Mouse (Mus musculus) midbrain, postnatal 0 days (tissue): ENCODE results near the gene Ell. TPM values are rescaled to one million over a fixed set of nuclear protein-coding genes. Genes with fewer than 3 reads are reported as not detected.

Source experiments
- ATAC-seq: fragments of 200-750 bp; cut with Nextera tagmentation; 2 replicates; pipeline ENCODE4 v1.8.0; 2017; ENCODE audit warnings: moderate number of reproducible peaks, mild to moderate bottlenecking, moderate TSS enrichment, moderate library complexity; ENCODE audit not compliant: low FRiP score
- DNase-seq: peaks from one replicate; pipeline ENCODE4 v3.0.0-alpha.2; 2015; ENCODE audit warnings: low spot score
- H3K27ac ChIP-seq: fragments of 300-500 bp; sonication (generic); 2 replicates; pipeline ENCODE4 v1.5.1; 2014; ENCODE audit warnings: low read depth, mild to moderate bottlenecking, low read length, mixed read lengths
- H3K27me3 ChIP-seq: fragments of 300-500 bp; sonication (generic); 2 replicates; pipeline ENCODE4 v1.6.1; 2014; ENCODE audit warnings: low read length, control low read depth, mixed read lengths; ENCODE audit not compliant: insufficient read depth
- H3K36me3 ChIP-seq: fragments of 300-500 bp; sonication (generic); 2 replicates; pipeline ENCODE4 v1.6.1; 2014; ENCODE audit warnings: low read length, control low read depth, mixed read lengths; ENCODE audit not compliant: insufficient read depth
- H3K4me1 ChIP-seq: fragments of 300-500 bp; sonication (generic); 2 replicates; pipeline ENCODE4 v1.6.1; 2014; ENCODE audit warnings: mild to moderate bottlenecking, control low read depth, antibody characterized with exemption, low read length, mixed read lengths; ENCODE audit not compliant: insufficient read depth
- H3K4me2 ChIP-seq: fragments of 300-500 bp; sonication (generic); 2 replicates; pipeline ENCODE4 v1.6.1; 2014; ENCODE audit warnings: low read depth, mild to moderate bottlenecking, low read length, mixed read lengths; ENCODE audit not compliant: poor library complexity, severe bottlenecking
- H3K4me3 ChIP-seq: fragments of 300-500 bp; sonication (generic); 2 replicates; pipeline ENCODE4 v1.5.1; 2014; ENCODE audit warnings: low read depth, mild to moderate bottlenecking, low read length, moderate library complexity
- H3K9ac ChIP-seq: fragments of 300-500 bp; sonication (generic); replicated peaks from 2 replicates; pipeline ENCODE4 v1.6.1; 2014; ENCODE audit warnings: mild to moderate bottlenecking, low read length, moderate library complexity, mixed read lengths; ENCODE audit not compliant: poor library complexity, severe bottlenecking
- H3K9me3 ChIP-seq: fragments of 300-500 bp; sonication (generic); 2 replicates; pipeline ENCODE4 v1.6.1; 2016; ENCODE audit warnings: low read length, control low read depth
- CTCF ChIP-seq: IDR thresholded peaks from 2 replicates; pipeline ENCODE4 v1.5.1; 2016; ENCODE audit warnings: antibody characterized with exemption, mild to moderate bottlenecking
- WGBS: fragments of 180-500 bp; shearing (Covaris S2); extraction: QIAGEN DNeasy Blood & Tissue Kit; methylation state at CpG from one replicate; pipeline ENCODE4 v1.1.7; 2014; 5-methylcytosine and 5-hydroxymethylcytosine counted together
- polyA plus RNA-seq: library from polyadenylated mRNA; unstranded; fragments of >200 nt; fragmentation: Nextera tagmentation; extraction: Ambion mirVana; gene quantifications from 2 replicates; pipeline ENCODE4 v1.2.1, GENCODE M21; 2015
- total RNA-seq: library from RNA; depleted of rRNA; stranded (reverse); fragments of >200 nt; gene quantifications from 2 replicates; pipeline ENCODE4 v1.2.3, GENCODE M21; 2014

Ell gene
- total and polyA plus RNA-seq, 2 experiments from 2014 or later: 13.2 to 14.1 TPM

DNA sequence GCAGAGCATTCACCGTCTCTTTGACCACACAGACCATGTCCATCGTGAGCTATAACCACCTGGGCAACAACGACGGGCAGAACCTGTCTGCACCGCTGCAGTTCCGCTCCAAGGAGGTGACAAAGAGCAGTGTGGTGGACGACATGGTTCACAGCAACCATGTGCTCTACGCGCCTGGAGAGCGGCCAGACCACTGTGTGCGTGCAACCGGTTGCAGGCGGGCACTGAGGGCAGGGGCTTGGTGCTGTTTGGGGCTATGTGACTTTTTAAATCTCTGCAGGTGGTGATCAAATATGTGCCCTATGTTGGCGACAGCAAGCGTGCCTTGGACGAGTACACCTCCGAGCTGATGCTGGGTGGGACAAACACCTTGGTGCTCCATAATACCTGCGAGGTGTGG, 57.0 kb downstream of the Ell start:
- no peak for TF ChIP-seq CTCF
- H3K27me3 ChIP-seq: no peaks in the 10 kb centered on the region
- H3K9ac ChIP-seq: no peak overlapping the region
- H3K9me3 ChIP-seq: no peaks in the 10 kb centered on the region
- no peak for ATAC-seq
- 96% methylated on average over 18 of the region's 18 CpGs for WGBS
- H3K27ac ChIP-seq: no peak overlapping the region
- peaks cover 22% of the 10 kb centered on the region; the same call in 1 of the 2 replicates for H3K4me1 ChIP-seq
- H3K4me2 ChIP-seq: no peak overlapping the region
- no peak for DNase-seq
- peaks cover 17% of the 10 kb centered on the region for H3K36me3 ChIP-seq
- H3K4me3 ChIP-seq: no peak overlapping the region

DNA sequence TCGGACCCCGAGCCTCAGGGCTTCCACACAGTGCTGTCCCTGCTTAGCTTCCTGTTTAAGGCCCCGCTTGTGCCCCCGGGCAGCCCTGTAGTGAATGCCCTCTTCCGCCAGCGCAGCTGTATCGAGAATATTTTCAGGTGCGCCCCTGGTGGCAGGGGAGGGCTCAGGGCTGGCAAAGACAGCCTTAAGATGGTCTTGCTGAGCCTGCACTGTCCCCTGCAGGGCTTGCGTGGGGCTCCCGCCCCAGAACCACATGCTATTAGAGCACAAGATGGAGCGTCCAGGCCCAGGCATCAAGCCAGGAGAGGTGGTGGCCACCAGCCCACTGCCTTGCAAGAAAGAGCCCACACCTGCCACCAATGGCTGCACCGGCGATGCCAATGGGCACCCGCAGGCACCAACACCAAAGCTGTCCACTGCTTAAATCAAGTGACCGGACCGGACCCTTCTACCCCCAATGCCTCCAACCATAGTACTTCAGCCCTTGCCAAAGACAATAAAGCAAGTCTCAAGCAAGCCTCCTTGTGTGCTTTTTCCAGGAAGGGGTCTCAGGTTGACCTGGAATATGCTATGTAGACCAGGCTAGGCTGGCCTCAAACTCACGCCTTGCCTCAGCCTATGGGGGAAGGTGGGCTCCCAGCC, 57.6 kb downstream of the Ell start:
- ATAC-seq (no peak), DNase-seq (no peak)
- Histone ChIP-seq H3K9ac (no peak overlapping the region), H3K27ac (no peak overlapping the region), H3K4me1 (peaks cover 24% of the 10 kb centered on the region; the same call in 1 of the 2 replicates), H3K36me3 (peaks cover 12% of the 10 kb centered on the region), H3K27me3 (no peaks in the 10 kb centered on the region), H3K9me3 (no peaks in the 10 kb centered on the region), H3K4me2 (peak overlapping the region; percentile 52; the same call in 1 of the 2 replicates), H3K4me3 (no peak overlapping the region)
- TF ChIP-seq CTCF: peak; percentile 52
- WGBS: 84% methylated on average over 17 of the region's 17 CpGs

DNA sequence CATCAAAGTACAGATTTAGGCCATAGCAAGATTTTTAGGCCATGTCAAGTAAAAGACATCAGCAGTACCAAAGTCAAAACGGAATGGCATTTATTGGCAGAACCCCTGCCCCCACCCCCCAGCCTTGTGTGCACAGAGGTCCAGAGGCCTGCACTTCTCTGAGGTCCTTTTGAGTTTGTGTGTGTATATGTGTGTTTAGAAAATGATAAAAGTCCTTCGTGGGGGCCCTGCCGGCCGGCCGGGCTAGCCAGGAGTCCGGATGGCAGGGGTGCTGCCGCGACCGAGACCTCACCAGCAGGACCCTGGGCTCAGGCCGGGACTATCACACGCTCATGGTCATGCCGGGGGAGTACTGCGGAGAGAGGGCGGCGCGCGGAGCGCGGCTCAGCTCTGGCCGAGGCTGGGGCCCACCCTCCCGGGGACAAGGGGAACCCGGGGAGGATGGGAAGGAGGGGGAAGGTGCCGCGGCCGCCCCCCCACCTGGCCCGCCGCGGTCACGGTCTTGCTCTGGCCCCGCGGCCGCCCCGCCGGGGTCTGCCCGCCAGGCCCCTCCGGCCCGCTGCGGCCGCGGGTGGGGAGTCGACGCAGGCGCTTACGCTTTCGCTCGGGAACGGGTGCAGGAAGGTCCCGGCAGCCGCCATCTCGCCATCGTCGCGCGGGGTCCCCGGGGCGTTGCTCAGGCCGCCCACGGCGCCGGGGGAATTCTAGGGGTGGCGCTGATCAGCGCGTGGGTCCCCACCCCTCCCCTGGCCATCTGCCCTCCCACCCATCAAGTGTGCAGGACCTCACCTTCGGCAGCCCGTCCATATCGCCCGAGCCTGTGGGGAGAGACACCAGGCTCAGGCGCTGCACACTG, 58.4 kb downstream of the Ell start:
- Histone ChIP-seq H3K4me3 (peak overlapping the region; percentile 30), H3K27ac (no peak overlapping the region), H3K4me2 (peak overlapping the region; percentile 52), H3K9me3 (no peaks in the 10 kb centered on the region), H3K4me1 (peaks cover 24% of the 10 kb centered on the region; the same call in 1 of the 2 replicates), H3K36me3 (peaks cover 16% of the 10 kb centered on the region), H3K9ac (peak overlapping the region; percentile 56), H3K27me3 (no peaks in the 10 kb centered on the region)
- WGBS: 16% methylated on average over 45 of the region's 68 CpGs
- TF ChIP-seq CTCF: no peak
- ATAC-seq (no peak), DNase-seq (no peak)

DNA sequence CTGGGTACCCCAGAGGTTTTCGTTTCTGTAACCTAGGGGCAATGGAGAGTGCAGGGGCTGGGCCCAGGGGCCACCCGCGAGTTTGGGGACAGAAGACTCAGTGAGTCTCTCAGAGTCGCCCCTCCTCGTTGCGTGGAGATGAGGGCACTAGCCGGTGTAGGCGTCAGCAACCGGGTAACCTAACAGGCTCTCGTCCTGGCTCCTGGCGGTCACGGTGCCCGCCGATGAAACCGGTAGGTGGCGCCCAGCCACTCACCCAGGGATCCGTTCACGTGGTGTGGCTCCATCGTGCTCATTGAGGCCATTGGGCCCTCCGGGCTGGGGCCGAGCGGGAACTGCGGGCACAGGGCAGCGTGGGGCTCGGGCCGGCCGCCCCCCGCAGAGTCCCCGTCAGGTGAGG, 59.0 kb downstream of the Ell start:
- DNase-seq (peak; percentile 81), ATAC-seq (no peak)
- peak overlapping the region; percentile 56 for H3K9ac ChIP-seq
- H3K9me3 ChIP-seq: no peaks in the 10 kb centered on the region
- peaks cover 16% of the 10 kb centered on the region for H3K36me3 ChIP-seq
- no peak overlapping the region for H3K27ac ChIP-seq
- no peaks in the 10 kb centered on the region for H3K27me3 ChIP-seq
- H3K4me2 ChIP-seq: peak overlapping the region; percentile 52
- WGBS: 5% methylated on average over 29 of the region's 29 CpGs
- peak; percentile 79 for TF ChIP-seq CTCF
- H3K4me3 ChIP-seq: peak overlapping the region; percentile 30
- H3K4me1 ChIP-seq: peaks cover 24% of the 10 kb centered on the region; the same call in 1 of the 2 replicates

DNA sequence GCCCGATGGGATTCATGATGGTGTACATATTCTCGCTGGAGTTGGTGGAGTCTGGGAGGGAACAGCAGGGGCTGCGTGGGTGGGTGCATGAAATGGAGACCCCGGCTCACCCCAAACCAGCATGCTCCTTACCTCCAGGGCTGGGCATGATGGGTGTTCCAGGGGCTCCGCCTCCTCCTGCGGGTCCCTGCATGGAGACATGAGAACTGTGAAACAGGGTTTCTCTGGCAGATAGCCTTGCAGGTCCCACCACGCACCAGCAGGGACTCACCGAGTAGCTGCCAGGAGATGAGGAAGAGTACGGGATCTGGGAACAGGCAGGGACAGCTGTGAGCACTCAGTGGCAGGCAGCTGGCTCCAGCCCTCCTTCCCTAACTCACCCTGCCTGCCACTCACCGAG, 59.5 kb downstream of the Ell start:
- H3K4me2 ChIP-seq: peak overlapping the region; percentile 52
- DNase-seq (no peak), ATAC-seq (no peak)
- peak overlapping the region; percentile 30; the same call in 1 of the 2 replicates for H3K4me3 ChIP-seq
- peaks cover 16% of the 10 kb centered on the region for H3K36me3 ChIP-seq
- H3K27me3 ChIP-seq: no peaks in the 10 kb centered on the region
- H3K4me1 ChIP-seq: peaks cover 24% of the 10 kb centered on the region; the same call in 1 of the 2 replicates
- peak overlapping the region; percentile 56; the same call in 1 of the 2 replicates for H3K9ac ChIP-seq
- 23% methylated on average over 10 of the region's 10 CpGs for WGBS
- no peak for TF ChIP-seq CTCF
- H3K9me3 ChIP-seq: no peaks in the 10 kb centered on the region
- no peak overlapping the region for H3K27ac ChIP-seq
